ENCODE assay signal across 23 mouse cellular contexts in genomic region chr3:20147647-20148046, GRCm38 (mm10). TPM values are rescaled to one million over a fixed set of nuclear protein-coding genes. Genes with fewer than 3 reads are reported as not detected.
A peak's percentile ranks its signal among the peaks of the same experiment; 100 is the strongest.
DNase-seq lines count a peak whose midpoint lies in the region; ATAC-seq and TF ChIP-seq lines count a peak whose summit lies in the region.
"Had no signal": no experiment of that assay in that cellular context is flagged by ENCODE, and none has a peak within 500 bp of the region (broad histone marks: within the 10 kb centered on the region; RNA-seq: fewer than 3 reads in every experiment).

No protein-coding gene starts in this region.

- ATAC-seq in frontal cortex, adult (ENCODE audit: low TSS enrichment) = peak; percentile 53
- no peak for ATAC-seq in heart, embryonic 13.5 days (ENCODE audit: extremely low read depth, insufficient number of reproducible peaks, low FRiP score, low TSS enrichment)
- ATAC-seq in lung, embryonic 16.5 days (ENCODE audit: low read depth) = no peak
- ATAC-seq: liver, postnatal 0 days had no signal

- 44% methylated on average over 5 of the region's 5 CpGs for WGBS in heart, embryonic 13.5 days
- WGBS in lung, embryonic 16.5 days = 76% methylated on average over 5 of the region's 5 CpGs
- 74% methylated on average over 5 of the region's 5 CpGs for WGBS in kidney, adult 2 months

- peak overlapping the region; percentile 99 for H3K9ac ChIP-seq in heart, embryonic 13.5 days
- H3K9ac ChIP-seq in lung, embryonic 16.5 days (ENCODE audit: low read length) = peak overlapping the region; percentile 34; the same call in 1 of the 2 replicates
- H3K9ac ChIP-seq: embryonic facial prominence, embryonic 15.5 days; hindbrain, embryonic 13.5 days; limb, embryonic 12.5 days; liver, postnatal 0 days; midbrain, embryonic 12.5 days had no signal

- peak overlapping the region; percentile 96 for H3K27ac ChIP-seq in heart, embryonic 13.5 days (replicated peaks)
- H3K27ac ChIP-seq in lung, embryonic 16.5 days (ENCODE audit: low read length) = peak overlapping the region; percentile 8; the same call in 1 of the 2 replicates
- no peak overlapping the region for H3K27ac ChIP-seq in kidney, adult 2 months (ENCODE audit: insufficient read depth, low read depth, low read length)
- H3K27ac ChIP-seq: embryonic facial prominence, embryonic 15.5 days; hindbrain, embryonic 13.5 days; limb, embryonic 12.5 days; midbrain, embryonic 12.5 days had no signal

- peaks cover 80% of the 10 kb centered on the region for H3K36me3 ChIP-seq in heart, embryonic 13.5 days
- H3K36me3 ChIP-seq in lung, embryonic 16.5 days (ENCODE audit: control insufficient read depth, insufficient read depth, low read length) = peaks cover 19% of the 10 kb centered on the region; the same call in 1 of the 2 replicates
- H3K36me3 ChIP-seq in kidney, adult 2 months (ENCODE audit: control insufficient read depth, insufficient read depth, low read length) = peaks cover 1% of the 10 kb centered on the region; the same call in 1 of the 2 replicates
- H3K36me3 ChIP-seq: hindbrain, embryonic 13.5 days; midbrain, embryonic 12.5 days had no signal

- no peaks in the 10 kb centered on the region for H3K9me3 ChIP-seq in heart, embryonic 13.5 days
- no peaks in the 10 kb centered on the region for H3K9me3 ChIP-seq in lung, embryonic 16.5 days (ENCODE audit: control insufficient read depth, low read length)
- H3K9me3 ChIP-seq: embryonic facial prominence, embryonic 15.5 days; hindbrain, embryonic 13.5 days; limb, embryonic 12.5 days; midbrain, embryonic 12.5 days had no signal

- DNase-seq in frontal cortex, adult 2 months (ENCODE audit: extremely low spot score in 1 of 2, low spot score in 1 of 2) = no peak
- no peak for DNase-seq in heart, adult 8-10 months (ENCODE audit: low spot score)
- no peak for DNase-seq in lung, postnatal 14 days
- DNase-seq in kidney, adult 2 months = no peak
- DNase-seq: adrenal gland, postnatal 10 days; cerebellum, adult 2 months; cerebellum, postnatal 36 days; embryo, embryonic 11 days; kidney, adult 9 months; kidney, postnatal 14 days; layer of hippocampus, postnatal 36 days; liver, postnatal 0 days; lung, postnatal 10 days; thymus, adult 18-20 months; thymus, postnatal 36 days had no signal

- H3K4me2 ChIP-seq in heart, embryonic 13.5 days = peak overlapping the region; percentile 79
- H3K4me2 ChIP-seq in lung, embryonic 16.5 days (ENCODE audit: low read depth, low read length) = no peak overlapping the region
- H3K4me2 ChIP-seq: embryonic facial prominence, embryonic 15.5 days; hindbrain, embryonic 13.5 days; limb, embryonic 12.5 days; liver, embryonic 11.5 days; midbrain, embryonic 12.5 days had no signal

- H3K27me3 ChIP-seq in heart, embryonic 13.5 days (replicated peaks) = no peaks in the 10 kb centered on the region
- H3K27me3 ChIP-seq in lung, embryonic 16.5 days (ENCODE audit: control insufficient read depth, insufficient read depth, low read depth, low read length) = no peaks in the 10 kb centered on the region
- H3K27me3 ChIP-seq in kidney, adult 2 months (replicated peaks; ENCODE audit: control insufficient read depth, insufficient read depth, low read length) = no peaks in the 10 kb centered on the region
- H3K27me3 ChIP-seq: embryonic facial prominence, embryonic 15.5 days; hindbrain, embryonic 13.5 days; limb, embryonic 12.5 days; midbrain, embryonic 12.5 days had no signal

- no peak for TF ChIP-seq CTCF in kidney, adult 2 months (conservative IDR thresholded peaks at IDR 0.05; ENCODE audit: insufficient read depth, insufficient read length, low read depth, low read length)

- TF ChIP-seq POLR2A in kidney, adult 2 months (IDR thresholded peaks at IDR 0.05; ENCODE audit: low read depth, low read length) = no peak

- H3K4me3 ChIP-seq in heart, embryonic 13.5 days = peak overlapping the region; percentile 13; the same call in 1 of the 2 replicates
- no peak overlapping the region for H3K4me3 ChIP-seq in lung, embryonic 16.5 days (ENCODE audit: low read length)
- no peak overlapping the region for H3K4me3 ChIP-seq in kidney, adult 2 months (ENCODE audit: insufficient read depth, low read depth, low read length)
- H3K4me3 ChIP-seq: embryonic facial prominence, embryonic 15.5 days; hindbrain, embryonic 13.5 days; limb, embryonic 12.5 days; midbrain, embryonic 12.5 days had no signal

- peaks cover 90% of the 10 kb centered on the region for H3K4me1 ChIP-seq in heart, embryonic 13.5 days
- H3K4me1 ChIP-seq in lung, embryonic 16.5 days (replicated peaks; ENCODE audit: control insufficient read depth, insufficient read depth, low read length) = peaks cover 10% of the 10 kb centered on the region
- H3K4me1 ChIP-seq in kidney, adult 2 months (ENCODE audit: control insufficient read depth, insufficient read depth, low read length) = no peaks in the 10 kb centered on the region
- H3K4me1 ChIP-seq: embryonic facial prominence, embryonic 15.5 days; hindbrain, embryonic 13.5 days had no signal

RNA-seq across cellular contexts. Expression of gene Gyg, which starts 7.5 kb away (rescaled TPM):
- polyA plus RNA-seq in frontal cortex, adult 2 months (2012; rRNA removed) = 34.6 and 39.6 TPM in 2 replicates
- polyA plus RNA-seq in heart, embryonic 13.5 days (2015; fragmentation: Nextera tagmentation; extraction: Ambion mirVana) = 686 and 787 TPM in 2 replicates
- total RNA-seq in heart, adult 8-10 months (2022) = 100 to 1,000 TPM; 159 to 174 (median 169) TPM
- 336 and 351 TPM in 2 replicates for polyA plus RNA-seq in lung, embryonic 16.5 days (2015; fragmentation: Nextera tagmentation; extraction: Ambion mirVana)
- 24.0 and 29.2 TPM in 2 replicates for polyA plus RNA-seq in kidney, adult 2 months (2012; rRNA removed)
